Mouse (Mus musculus) liver, embryonic 16.5 days (tissue): Measurements from ENCODE around the gene Cym. TPM values are rescaled to one million over a fixed set of nuclear protein-coding genes. Genes with fewer than 3 reads are reported as not detected.
A peak's percentile ranks its signal among the peaks of the same experiment; 100 is the strongest.

Experiments used
- ATAC-seq: fragments of 200-750 bp; cut with Nextera tagmentation; 2 replicates; pipeline ENCODE4 v1.8.0; 2017; ENCODE audit warnings: low read depth, mild to moderate bottlenecking, moderate number of reproducible peaks, moderate library complexity
- H3K27ac ChIP-seq: fragments of 300-500 bp; sonication (generic); 2 replicates; pipeline ENCODE4 v1.5.1; 2014; ENCODE audit warnings: mild to moderate bottlenecking, low read length
- H3K27me3 ChIP-seq: fragments of 300-500 bp; sonication (generic); 2 replicates; pipeline ENCODE4 v1.6.1; 2014; ENCODE audit warnings: low read depth, low read length, mixed read lengths; ENCODE audit not compliant: control insufficient read depth, insufficient read depth
- H3K36me3 ChIP-seq: fragments of 300-500 bp; sonication (generic); 2 replicates; pipeline ENCODE4 v1.6.1; 2014; ENCODE audit warnings: mild to moderate bottlenecking; ENCODE audit not compliant: control insufficient read depth, insufficient read depth
- H3K4me1 ChIP-seq: fragments of 300-500 bp; sonication (generic); 2 replicates; pipeline ENCODE4 v1.6.1; 2014; ENCODE audit warnings: low read depth, low read length, mixed read lengths; ENCODE audit not compliant: control insufficient read depth
- H3K4me2 ChIP-seq: fragments of 300-500 bp; sonication (generic); 2 replicates; pipeline ENCODE4 v1.6.1; 2014; ENCODE audit warnings: low read depth, low read length, mixed read lengths
- H3K4me3 ChIP-seq: fragments of 300-500 bp; sonication (generic); 2 replicates; pipeline ENCODE4 v1.5.1; 2014; ENCODE audit warnings: low read depth, mild to moderate bottlenecking, low read length
- H3K9ac ChIP-seq: fragments of 300-500 bp; sonication (generic); 2 replicates; pipeline ENCODE4 v1.6.1; 2014; ENCODE audit warnings: low read depth, low read length
- H3K9me3 ChIP-seq: fragments of 300-500 bp; sonication (generic); replicated peaks from 2 replicates; pipeline ENCODE4 v1.6.1; 2016; ENCODE audit warnings: low read length; ENCODE audit not compliant: control insufficient read depth
- WGBS: fragments of 180-500 bp; shearing (Covaris S2); extraction: QIAGEN DNeasy Blood & Tissue Kit; methylation state at CpG from one replicate; pipeline ENCODE4 v1.1.7; 2014; ENCODE audit not compliant: insufficient replicate concordance; 5-methylcytosine and 5-hydroxymethylcytosine counted together
- polyA plus RNA-seq: library from polyadenylated mRNA; unstranded; fragments of >200 nt; fragmentation: Nextera tagmentation; extraction: Ambion mirVana; gene quantifications from 2 replicates; pipeline ENCODE4 v1.2.1, GENCODE M21; 2015

The Cym gene
- polyA plus RNA-seq, 1 experiment from 2014 or later = 7.3 TPM

DNA sequence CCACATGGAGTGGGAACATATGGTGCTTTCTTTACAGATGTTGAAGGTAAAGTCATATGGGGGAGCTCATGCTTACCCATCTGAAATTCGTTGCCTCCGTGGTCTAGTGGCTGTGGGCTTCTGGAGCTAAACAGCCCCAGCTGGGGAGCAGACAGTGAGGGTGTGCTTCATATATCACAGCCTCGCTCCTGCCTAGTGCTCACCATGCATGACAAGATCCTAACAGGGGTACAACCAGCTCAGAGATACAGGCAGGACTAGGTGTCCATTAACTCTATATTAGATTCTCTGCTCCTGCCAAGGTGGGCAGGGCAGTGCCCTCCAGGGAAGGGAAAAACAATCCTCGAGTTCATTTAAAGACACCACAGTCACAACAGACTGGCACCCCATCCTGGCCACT, 9.7 kb upstream of the Cym start:
- 29% methylated on average over 4 of the region's 4 CpGs for WGBS
- ATAC-seq = no peak
- peaks cover 2% of the 10 kb centered on the region; the same call in 1 of the 2 replicates for H3K4me1 ChIP-seq
- H3K27me3 ChIP-seq = no peaks in the 10 kb centered on the region
- H3K4me2 ChIP-seq = no peak overlapping the region
- no peaks in the 10 kb centered on the region for H3K9me3 ChIP-seq
- no peaks in the 10 kb centered on the region for H3K36me3 ChIP-seq
- no peak overlapping the region for H3K4me3 ChIP-seq
- H3K9ac ChIP-seq = no peak overlapping the region
- H3K27ac ChIP-seq = no peak overlapping the region

DNA sequence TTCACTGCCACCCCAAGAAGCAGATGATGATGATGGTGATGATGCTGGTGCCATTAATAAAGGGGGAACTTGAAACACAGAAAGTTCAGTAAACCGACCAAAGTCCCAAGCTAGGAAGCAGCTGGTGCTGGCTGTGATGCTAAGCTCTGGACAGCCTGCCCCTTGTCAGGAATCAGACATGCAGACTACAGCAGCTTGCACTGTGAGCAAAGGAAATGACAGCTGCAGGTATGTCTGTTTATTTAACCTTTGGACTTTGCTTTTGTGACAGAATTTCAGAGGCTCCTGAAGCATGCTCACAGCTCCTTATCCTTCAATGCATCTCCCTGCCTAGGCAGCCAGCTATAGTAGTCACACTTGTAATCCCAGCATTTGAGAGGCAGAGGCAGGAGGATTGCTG, 9.0 kb upstream of the Cym start, which contains the start of gene A630076J17Rik:
Gene A630076J17Rik (plus strand): TSS at position 88 of the 400 bp plus-strand sequence.
- H3K4me1 ChIP-seq = peaks cover 2% of the 10 kb centered on the region; the same call in 1 of the 2 replicates
- H3K27me3 ChIP-seq = no peaks in the 10 kb centered on the region
- 0 out of 2 replicates have a peak within 1 kb of the TSS, but pooled peaks have one; percentile 2 for H3K27ac ChIP-seq
- ATAC-seq = peak; percentile 52
- no peak within 1 kb of the TSS for H3K9ac ChIP-seq
- no peaks in the 10 kb centered on the region for H3K9me3 ChIP-seq
- no peak within 1 kb of the TSS for H3K4me3 ChIP-seq
- H3K4me2 ChIP-seq = no peak within 1 kb of the TSS
- no peaks in the 10 kb centered on the region for H3K36me3 ChIP-seq
- 9% methylated on average over 1 of the region's 1 CpGs for WGBS

DNA sequence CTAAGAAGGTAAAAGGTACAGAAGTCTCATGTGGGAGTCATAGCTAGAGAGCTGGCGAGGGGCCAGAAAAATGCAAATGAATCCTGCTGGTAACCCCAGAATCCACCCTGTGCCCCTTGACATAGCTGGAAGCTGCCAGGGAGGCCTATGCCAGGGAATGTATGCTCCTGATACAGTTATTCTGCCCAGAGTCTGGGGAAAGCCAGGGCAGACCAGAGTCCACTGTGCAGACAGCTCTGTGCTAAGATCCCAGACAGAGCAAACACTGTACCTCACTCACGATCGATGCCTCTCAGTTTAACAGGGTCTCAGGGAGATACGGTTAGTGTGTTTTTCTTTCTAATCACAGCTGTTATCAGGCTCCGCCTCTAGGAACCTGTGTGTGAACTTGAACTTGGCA, 8.3 kb upstream of the Cym start:
- no peak overlapping the region for H3K4me2 ChIP-seq
- H3K4me1 ChIP-seq = peaks cover 2% of the 10 kb centered on the region; the same call in 1 of the 2 replicates
- no peak overlapping the region for H3K4me3 ChIP-seq
- no peaks in the 10 kb centered on the region for H3K27me3 ChIP-seq
- H3K9me3 ChIP-seq = no peaks in the 10 kb centered on the region
- ATAC-seq = peak; percentile 90
- 0 out of 2 replicates have a peak overlapping the region, but pooled peaks have one; percentile 2 for H3K27ac ChIP-seq
- no peaks in the 10 kb centered on the region for H3K36me3 ChIP-seq
- WGBS = 42% methylated on average over 5 of the region's 5 CpGs
- H3K9ac ChIP-seq = no peak overlapping the region

DNA sequence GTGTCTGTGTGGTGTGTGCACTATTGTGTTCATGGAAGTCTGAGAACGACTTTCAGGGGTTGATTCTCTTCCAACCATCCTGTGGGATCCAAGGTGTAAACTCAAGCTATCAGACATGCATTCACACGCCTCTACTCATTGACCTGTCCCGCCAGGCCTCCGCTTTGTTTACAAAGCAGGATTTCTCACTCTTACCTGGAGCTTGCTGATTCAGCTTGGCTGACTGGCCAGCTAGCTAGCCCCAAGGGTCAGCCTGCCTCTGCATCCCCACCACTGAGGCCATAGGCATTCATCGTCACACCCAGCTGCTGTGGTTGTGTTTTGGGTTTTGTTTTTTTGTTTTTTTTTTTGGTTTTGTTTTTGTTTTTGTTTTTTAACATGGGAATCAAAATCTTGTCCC, 7.7 kb upstream of the Cym start:
- no peak overlapping the region for H3K4me2 ChIP-seq
- no peak overlapping the region for H3K27ac ChIP-seq
- H3K9ac ChIP-seq = no peak overlapping the region
- no peak; the same call in 1 of the 2 replicates for ATAC-seq
- H3K36me3 ChIP-seq = no peaks in the 10 kb centered on the region
- H3K4me3 ChIP-seq = no peak overlapping the region
- peaks cover 2% of the 10 kb centered on the region; the same call in 1 of the 2 replicates for H3K4me1 ChIP-seq
- H3K27me3 ChIP-seq = no peaks in the 10 kb centered on the region
- 46% methylated on average over 5 of the region's 5 CpGs for WGBS
- H3K9me3 ChIP-seq = 0 out of 2 replicates have a peak, but pooled peaks cover under 1% of the 10 kb centered on the region

DNA sequence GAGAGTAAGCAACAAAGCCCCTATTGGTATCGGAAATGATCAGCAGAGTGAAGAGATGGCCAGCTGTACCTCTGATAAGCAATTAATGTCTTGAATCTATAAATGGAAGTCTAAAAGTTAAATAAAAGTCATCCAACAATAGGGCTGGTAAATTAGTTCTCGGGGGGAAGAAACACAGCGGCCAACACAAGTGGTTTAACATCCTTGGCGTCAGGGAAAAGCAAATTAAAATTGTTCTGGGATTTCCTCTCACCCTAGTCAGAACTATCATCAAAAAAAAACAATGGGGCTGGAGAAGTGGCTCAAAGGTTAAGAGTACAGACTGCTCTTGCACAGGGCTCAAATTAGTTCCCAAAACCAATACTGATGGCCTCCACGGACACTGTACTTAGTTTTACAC, 4.3 kb upstream of the Cym start:
- H3K9me3 ChIP-seq = 0 out of 2 replicates have a peak, but pooled peaks cover 2% of the 10 kb centered on the region
- 66% methylated on average over 5 of the region's 5 CpGs for WGBS
- no peaks in the 10 kb centered on the region for H3K36me3 ChIP-seq
- H3K4me3 ChIP-seq = no peak overlapping the region
- no peaks in the 10 kb centered on the region for H3K27me3 ChIP-seq
- no peak overlapping the region for H3K4me2 ChIP-seq
- ATAC-seq = no peak
- no peak overlapping the region for H3K9ac ChIP-seq
- H3K27ac ChIP-seq = no peak overlapping the region
- peaks cover 2% of the 10 kb centered on the region; the same call in 1 of the 2 replicates for H3K4me1 ChIP-seq

DNA sequence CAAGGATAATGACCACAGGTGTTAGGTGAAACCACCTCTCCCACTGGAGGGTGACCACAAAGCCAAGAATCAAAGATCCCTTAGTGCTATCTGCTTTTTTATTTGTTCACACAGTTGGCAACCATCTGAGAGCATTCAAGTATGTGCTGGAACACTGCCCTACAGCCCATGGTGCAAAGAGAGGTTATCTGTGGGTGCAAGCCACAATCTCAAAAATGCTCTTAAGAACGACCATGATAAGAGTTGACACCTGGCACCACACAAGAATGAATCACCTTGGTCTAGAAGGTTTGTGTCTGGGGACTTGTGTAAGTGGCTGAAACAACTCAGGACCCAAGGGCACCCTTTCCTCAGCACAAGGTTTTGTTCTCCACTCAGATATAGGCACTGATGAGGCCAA, 1.7 kb upstream of the Cym start:
- no peak for ATAC-seq
- WGBS = 41% methylated on average over 1 of the region's 1 CpGs
- H3K27ac ChIP-seq = no peak overlapping the region
- 0 out of 2 replicates have a peak, but pooled peaks cover 2% of the 10 kb centered on the region for H3K9me3 ChIP-seq
- H3K4me2 ChIP-seq = no peak overlapping the region
- no peak overlapping the region for H3K9ac ChIP-seq
- no peaks in the 10 kb centered on the region for H3K4me1 ChIP-seq
- H3K27me3 ChIP-seq = no peaks in the 10 kb centered on the region
- H3K36me3 ChIP-seq = no peaks in the 10 kb centered on the region
- H3K4me3 ChIP-seq = no peak overlapping the region

DNA sequence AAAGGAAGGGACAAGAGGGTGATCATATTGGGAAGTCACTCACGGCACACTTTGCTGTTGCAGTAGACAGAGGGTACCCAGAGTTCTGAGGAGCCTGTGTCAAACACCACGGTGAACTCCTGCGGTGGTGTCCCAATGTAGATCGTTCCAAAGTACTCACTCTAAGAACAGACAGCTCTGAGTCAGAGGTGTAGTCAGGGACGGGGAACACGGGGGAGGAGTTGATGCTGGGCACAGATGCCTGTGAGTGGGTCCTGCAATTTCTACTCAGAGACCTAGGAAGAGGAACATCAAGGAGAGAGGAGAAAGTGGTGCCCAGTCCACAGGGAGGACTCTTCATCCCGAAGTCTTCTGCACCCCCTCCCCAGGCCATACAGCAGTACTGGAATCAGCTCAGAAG, 3.0 kb downstream of the Cym start:
- ATAC-seq = no peak
- Histone ChIP-seq H3K9me3 (no peaks in the 10 kb centered on the region), H3K27ac (no peak overlapping the region), H3K9ac (no peak overlapping the region), H3K4me3 (no peak overlapping the region), H3K4me2 (no peak overlapping the region), H3K36me3 (no peaks in the 10 kb centered on the region), H3K4me1 (no peaks in the 10 kb centered on the region), H3K27me3 (no peaks in the 10 kb centered on the region)
- WGBS = 71% methylated on average over 7 of the region's 7 CpGs

DNA sequence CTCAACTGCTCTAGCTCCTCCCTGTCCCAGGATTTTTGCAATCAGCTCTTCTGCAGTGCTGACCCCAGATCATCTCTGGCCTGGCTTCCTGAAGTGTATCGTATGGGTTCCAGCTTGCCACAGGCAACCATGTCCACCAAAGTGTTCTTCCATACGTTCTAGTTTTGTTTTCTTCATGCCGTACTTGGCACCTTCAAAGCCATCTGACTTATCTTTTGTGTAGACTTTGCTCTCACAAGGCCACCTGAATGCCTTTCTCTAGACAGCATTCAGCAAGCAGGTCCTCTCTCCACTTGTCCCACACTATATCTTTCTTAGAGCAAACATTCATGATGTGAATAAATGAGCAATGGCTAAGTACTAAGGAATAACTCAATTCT, 4.4 kb downstream of the Cym start:
- Histone ChIP-seq H3K27ac (no peak overlapping the region), H3K9ac (no peak overlapping the region), H3K27me3 (no peaks in the 10 kb centered on the region), H3K4me3 (no peak overlapping the region), H3K36me3 (no peaks in the 10 kb centered on the region), H3K9me3 (no peaks in the 10 kb centered on the region), H3K4me2 (no peak overlapping the region), H3K4me1 (no peaks in the 10 kb centered on the region)
- 58% methylated on average over 3 of the region's 3 CpGs for WGBS
- ATAC-seq = peak; percentile 24; the same call in 1 of the 2 replicates

DNA sequence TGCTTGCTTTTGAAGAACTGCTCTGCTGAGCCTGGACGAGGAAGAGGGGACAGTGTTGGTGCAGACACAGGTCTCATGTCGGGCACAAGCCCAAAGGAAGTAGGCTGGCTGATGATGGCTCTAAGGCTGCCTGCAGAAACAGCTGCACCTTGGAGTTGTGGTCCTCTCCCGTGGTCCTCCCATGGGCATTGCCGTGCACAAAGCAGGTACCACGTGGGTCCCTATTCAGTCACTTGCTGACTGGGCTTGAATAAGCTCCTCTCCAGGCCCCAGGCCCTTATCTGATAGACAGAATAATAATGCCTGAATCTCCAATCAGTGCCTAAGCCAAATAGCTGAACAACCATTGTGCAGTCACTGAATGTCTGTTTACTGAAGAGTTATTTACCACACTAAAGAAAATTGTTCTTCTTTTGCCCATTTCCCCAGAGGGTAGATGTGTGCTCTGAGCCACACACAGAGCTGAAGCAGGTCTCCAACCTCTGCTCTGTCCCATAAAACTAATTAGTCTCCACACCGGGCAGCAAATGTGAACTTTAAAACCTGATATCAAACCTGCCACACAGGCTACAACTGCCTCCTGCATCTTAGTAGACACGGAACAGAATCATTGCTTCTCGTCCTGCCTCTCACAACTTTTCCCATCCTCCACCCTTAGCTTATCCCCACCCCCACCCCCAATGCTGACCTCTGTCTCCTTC, 5.0 kb downstream of the Cym start:
- no peak overlapping the region for H3K9ac ChIP-seq
- no peak for ATAC-seq
- no peaks in the 10 kb centered on the region for H3K27me3 ChIP-seq
- no peaks in the 10 kb centered on the region for H3K4me1 ChIP-seq
- no peak overlapping the region for H3K4me3 ChIP-seq
- no peak overlapping the region for H3K27ac ChIP-seq
- WGBS = 61% methylated on average over 8 of the region's 8 CpGs
- no peak overlapping the region for H3K4me2 ChIP-seq
- no peaks in the 10 kb centered on the region for H3K9me3 ChIP-seq
- no peaks in the 10 kb centered on the region for H3K36me3 ChIP-seq
